Mouse (Mus musculus) megakaryocyte, embryonic 14.5 days (primary cell): ENCODE data around the gene Tead2.

Experiments
- FLI1 ChIP-seq: IDR thresholded peaks from 2 replicates; pipeline ENCODE4 v1.6.1; 2012; ENCODE audit warnings: low read length, inconsistent platforms, mixed read lengths
- GATA1 ChIP-seq: IDR thresholded peaks from 3 replicates; pipeline ENCODE4 v1.6.1; 2012; ENCODE audit warnings: mixed read lengths, low read length, inconsistent platforms, borderline replicate concordance

GRCm38 (mm10) chr7:45257063-45257840, 41.7 kb downstream of the Tead2 start:
- TF ChIP-seq GATA1 (no peak), FLI1 (no peak)
